Mouse (Mus musculus): ENCODE measurements around the gene Ak6.

DNA sequence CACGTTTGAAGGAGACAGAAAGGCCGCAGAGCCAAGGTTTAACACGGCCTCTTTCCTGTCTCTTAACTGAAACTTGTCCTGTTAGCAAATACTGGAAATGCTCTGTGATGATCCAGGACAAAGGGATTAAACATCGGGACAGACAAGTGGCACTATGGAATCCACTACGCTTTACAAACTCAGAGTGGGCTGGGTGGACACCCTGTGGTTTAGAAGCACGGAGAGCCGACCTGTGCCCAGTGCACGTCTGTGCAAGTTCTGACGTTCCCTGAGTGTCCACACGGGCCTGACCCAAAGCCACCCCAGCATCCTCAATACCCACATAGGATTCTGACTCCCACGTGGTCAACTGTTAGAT, 47.1 kb upstream of the Ak6 start:
- no peak for TF ChIP-seq CTCF (conservative IDR thresholded peaks at IDR 0.05; ENCODE audit: low read length)
- TF ChIP-seq NANOG (IDR thresholded peaks at IDR 0.05; ENCODE audit: borderline replicate concordance, low read length), result no peak
